Mouse (Mus musculus) heart, embryonic 12.5 days (tissue): ENCODE results near the gene Arl4d. TPM values are rescaled to one million over a fixed set of nuclear protein-coding genes. Genes with fewer than 3 reads are reported as not detected.

Experiments used
- ATAC-seq: fragments of 200-750 bp; cut with Nextera tagmentation; 2 replicates; pipeline ENCODE4 v1.8.0; 2017; ENCODE audit warnings: moderate TSS enrichment, moderate library complexity; ENCODE audit not compliant: insufficient number of reproducible peaks, low FRiP score
- H3K27ac ChIP-seq: fragments of 300-500 bp; sonication (generic); 2 replicates; pipeline ENCODE4 v1.5.1; 2016; ENCODE audit warnings: mild to moderate bottlenecking, moderate library complexity; ENCODE audit not compliant: poor library complexity, severe bottlenecking
- H3K27me3 ChIP-seq: fragments of 300-500 bp; sonication (generic); replicated peaks from 2 replicates; pipeline ENCODE4 v1.6.1; 2016; ENCODE audit warnings: mild to moderate bottlenecking, moderate library complexity
- H3K36me3 ChIP-seq: fragments of 300-500 bp; sonication (generic); 2 replicates; pipeline ENCODE4 v1.6.1; 2016; ENCODE audit warnings: mild to moderate bottlenecking, moderate library complexity
- H3K4me1 ChIP-seq: fragments of 300-500 bp; sonication (generic); replicated peaks from 2 replicates; pipeline ENCODE4 v1.6.1; 2016; ENCODE audit warnings: mild to moderate bottlenecking
- H3K4me2 ChIP-seq: fragments of 300-500 bp; sonication (generic); 2 replicates; pipeline ENCODE4 v1.6.1; 2016; ENCODE audit warnings: mild to moderate bottlenecking, moderate library complexity
- H3K4me3 ChIP-seq: fragments of 300-500 bp; sonication (generic); 2 replicates; pipeline ENCODE4 v1.5.1; 2016; ENCODE audit warnings: mild to moderate bottlenecking
- H3K9ac ChIP-seq: fragments of 300-500 bp; sonication (generic); 2 replicates; pipeline ENCODE4 v1.6.1; 2016; ENCODE audit warnings: mild to moderate bottlenecking, moderate library complexity
- H3K9me3 ChIP-seq: fragments of 300-500 bp; sonication (generic); replicated peaks from 2 replicates; pipeline ENCODE4 v1.6.1; 2016; ENCODE audit warnings: mild to moderate bottlenecking, moderate library complexity
- whole genome bisulfite sequencing: fragments of 180-500 bp; shearing (Covaris S2); methylation state at CpG from one replicate; pipeline ENCODE4 v1.1.7; 2016; 5-methylcytosine and 5-hydroxymethylcytosine counted together
- polyA plus RNA-seq: library from polyadenylated mRNA; unstranded; fragments of >200 nt; fragmentation: Nextera tagmentation; extraction: Ambion mirVana; gene quantifications from 2 replicates; pipeline ENCODE4 v1.2.1, GENCODE M21; 2016

Arl4d gene
- polyA plus RNA-seq, 1 experiment from 2014 or later = 10.3 TPM

DNA sequence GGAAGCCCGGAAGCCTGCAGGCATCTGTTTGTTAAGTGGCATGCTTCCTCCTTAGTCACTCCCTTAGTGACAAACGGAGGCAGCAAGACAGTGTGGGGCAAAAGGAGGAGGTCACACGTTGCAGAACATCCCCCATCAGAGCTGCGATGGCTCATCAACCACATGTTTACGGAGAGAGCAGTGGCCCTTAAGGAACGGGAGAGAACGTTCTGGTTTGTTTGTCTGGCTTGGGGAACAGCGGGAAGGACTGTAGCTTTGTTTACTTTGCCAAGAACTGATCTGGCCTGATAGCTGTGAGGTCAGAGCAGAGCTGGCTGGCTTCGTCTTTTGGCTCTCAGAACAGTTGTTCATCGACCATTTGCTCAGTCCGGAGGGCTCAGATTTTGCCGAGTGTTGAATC is 35.1 kb downstream of the Arl4d start:
- Histone ChIP-seq H3K9me3 (no peaks in the 10 kb centered on the region), H3K4me1 (peaks cover 21% of the 10 kb centered on the region), H3K9ac (no peak overlapping the region), H3K4me2 (no peak overlapping the region), H3K36me3 (no peaks in the 10 kb centered on the region), H3K27me3 (no peaks in the 10 kb centered on the region), H3K27ac (no peak overlapping the region), H3K4me3 (no peak overlapping the region)
- WGBS = 23% methylated on average over 12 of the region's 12 CpGs
- no peak for ATAC-seq

DNA sequence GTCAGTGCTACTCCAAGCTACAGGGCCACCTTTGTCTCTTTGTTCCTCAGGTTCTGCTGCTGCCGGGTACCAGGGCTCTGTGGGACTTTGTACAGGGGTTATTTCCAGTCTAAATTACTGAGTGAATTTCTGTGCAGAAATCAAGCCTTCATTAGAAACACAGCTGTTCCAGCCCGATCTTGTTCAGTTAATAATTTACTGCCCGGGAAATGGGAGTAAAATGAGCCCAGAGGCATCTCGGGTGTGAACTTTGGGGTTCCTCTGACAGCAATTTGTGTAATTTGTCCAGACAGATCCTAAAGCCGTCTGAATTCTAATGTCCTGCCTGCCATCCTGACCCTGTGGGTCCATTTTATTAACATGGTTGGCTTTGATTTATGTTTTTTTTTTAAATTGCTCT is 38.7 kb downstream of the Arl4d start:
- ATAC-seq = no peak
- Histone ChIP-seq H3K9me3 (no peaks in the 10 kb centered on the region), H3K36me3 (no peaks in the 10 kb centered on the region), H3K4me1 (peaks cover 9% of the 10 kb centered on the region), H3K27ac (no peak overlapping the region), H3K27me3 (no peaks in the 10 kb centered on the region), H3K9ac (no peak overlapping the region), H3K4me3 (no peak overlapping the region), H3K4me2 (no peak overlapping the region)
- 65% methylated on average over 5 of the region's 5 CpGs for WGBS

DNA sequence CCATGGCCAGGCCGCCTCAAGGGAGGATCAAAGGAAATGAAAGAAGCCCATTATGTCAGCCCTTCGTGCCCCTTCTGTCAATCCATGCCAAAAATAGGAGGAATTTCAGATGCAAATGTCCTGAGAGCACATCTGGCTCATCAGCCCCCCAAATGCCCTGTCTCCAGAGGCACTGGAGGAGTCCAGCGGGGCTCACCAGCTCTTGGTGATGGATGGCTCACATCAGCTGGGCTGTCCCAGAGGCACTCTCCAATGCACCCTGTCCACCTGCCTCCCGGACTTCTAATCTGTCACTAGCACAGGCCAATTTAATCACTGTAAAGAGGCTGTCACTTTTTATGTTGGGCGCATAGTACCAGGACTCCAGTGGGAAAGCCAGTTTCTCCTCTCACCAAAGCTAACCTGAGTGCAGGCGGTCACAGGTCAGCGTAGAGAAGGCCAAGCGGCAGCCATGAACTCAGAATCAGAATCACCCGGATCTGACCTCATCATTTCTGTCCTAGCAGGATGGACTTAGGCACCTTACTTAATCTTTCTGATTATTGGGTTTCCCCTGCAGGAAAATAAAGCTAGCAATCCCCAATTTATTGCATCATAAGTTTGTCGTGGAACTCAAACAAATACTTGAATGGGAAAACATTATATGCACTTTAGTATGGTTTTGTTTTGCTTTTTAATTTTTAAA is 41.6 kb downstream of the Arl4d start:
- 78% methylated on average over 10 of the region's 10 CpGs for WGBS
- H3K4me1 ChIP-seq = no peaks in the 10 kb centered on the region

GRCm38 (mm10) chr11:101708482-101708881 is 43.1 kb downstream of the Arl4d start:
- 34% methylated on average over 5 of the region's 5 CpGs for WGBS

More for the DNA sequence above, 41.6 kb downstream of the Arl4d start:
- no peak overlapping the region for H3K4me2 ChIP-seq
- no peak for ATAC-seq
- H3K27ac ChIP-seq = no peak overlapping the region
- H3K9ac ChIP-seq = no peak overlapping the region
- no peak overlapping the region for H3K4me3 ChIP-seq
- H3K36me3 ChIP-seq = no peaks in the 10 kb centered on the region
- H3K27me3 ChIP-seq = no peaks in the 10 kb centered on the region
- H3K9me3 ChIP-seq = no peaks in the 10 kb centered on the region

GRCm38 (mm10) chr11:101712811-101713210 is 47.5 kb downstream of the Arl4d start:
- no peak overlapping the region for H3K9ac ChIP-seq
- WGBS = 75% methylated on average over 9 of the region's 9 CpGs
- no peak overlapping the region for H3K27ac ChIP-seq
- H3K36me3 ChIP-seq = no peaks in the 10 kb centered on the region
- no peaks in the 10 kb centered on the region for H3K9me3 ChIP-seq
- H3K4me1 ChIP-seq = peaks cover under 1% of the 10 kb centered on the region; the same call in 1 of the 2 replicates
- no peak overlapping the region for H3K4me2 ChIP-seq
- H3K27me3 ChIP-seq = no peaks in the 10 kb centered on the region
- H3K4me3 ChIP-seq = no peak overlapping the region
- no peak for ATAC-seq

More at GRCm38 (mm10) chr11:101708482-101708881, 43.1 kb downstream of the Arl4d start:
- Histone ChIP-seq H3K4me3 (no peak overlapping the region), H3K27ac (no peak overlapping the region), H3K36me3 (no peaks in the 10 kb centered on the region), H3K4me2 (no peak overlapping the region), H3K27me3 (no peaks in the 10 kb centered on the region), H3K9me3 (no peaks in the 10 kb centered on the region), H3K4me1 (no peaks in the 10 kb centered on the region), H3K9ac (no peak overlapping the region)
- ATAC-seq = no peak

DNA sequence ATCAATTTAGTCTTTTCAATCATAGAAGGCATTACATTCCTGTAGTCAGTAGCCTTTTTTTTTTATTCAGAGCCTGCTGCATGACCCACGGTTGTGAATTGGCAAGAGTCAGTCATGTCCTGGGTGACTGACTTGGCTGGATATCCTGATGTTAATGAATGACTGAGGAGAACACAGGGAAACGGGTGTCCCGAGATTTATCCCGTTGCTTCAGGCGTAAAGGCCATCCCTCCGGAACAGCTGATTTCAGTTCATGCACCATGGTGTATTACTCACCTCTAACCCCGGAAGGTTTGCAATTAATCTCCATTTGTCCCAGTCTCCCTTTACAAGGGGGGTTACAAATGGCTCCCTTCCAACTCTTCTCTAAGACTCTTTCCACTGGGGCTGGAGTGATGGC is 48.7 kb downstream of the Arl4d start:
- Histone ChIP-seq H3K27ac (no peak overlapping the region), H3K27me3 (no peaks in the 10 kb centered on the region), H3K9ac (no peak overlapping the region), H3K4me2 (no peak overlapping the region), H3K9me3 (no peaks in the 10 kb centered on the region), H3K4me1 (peaks cover 9% of the 10 kb centered on the region; the same call in 1 of the 2 replicates), H3K4me3 (no peak overlapping the region), H3K36me3 (no peaks in the 10 kb centered on the region)
- ATAC-seq = no peak
- 70% methylated on average over 7 of the region's 7 CpGs for WGBS

Other genes starting within 250 kb of the Arl4d start
- 42.9 and 55.5 TPM in 2 replicates for gene Aarsd1, start 247.9 kb upstream of the Arl4d start, polyA plus RNA-seq
- 6.7 and 14.0 TPM in 2 replicates for gene Gm27029, start 240.7 kb upstream of the Arl4d start, polyA plus RNA-seq
- gene Rundc1, start 240.5 kb upstream of the Arl4d start, polyA plus RNA-seq = 17.3 and 17.4 TPM in 2 replicates
- 80.3 and 80.5 TPM in 2 replicates for gene Ptges3l, start 240.2 kb upstream of the Arl4d start, polyA plus RNA-seq
- 247 and 258 TPM in 2 replicates for gene Rpl27, start 223.2 kb upstream of the Arl4d start, polyA plus RNA-seq
- gene Ifi35, start 217.1 kb upstream of the Arl4d start, polyA plus RNA-seq = 11.5 and 12.3 TPM in 2 replicates
- 30.5 and 31.9 TPM in 2 replicates for gene Rnd2, start 200.5 kb upstream of the Arl4d start, polyA plus RNA-seq
- gene Vat1, start 199.3 kb upstream of the Arl4d start, polyA plus RNA-seq = 39.3 and 40.4 TPM in 2 replicates
- 10.4 and 13.3 TPM in 2 replicates for gene Brca1, start 113.6 kb upstream of the Arl4d start, polyA plus RNA-seq
- gene Nbr1, start 113.4 kb upstream of the Arl4d start, polyA plus RNA-seq = 77.7 and 78.7 TPM in 2 replicates
- 4.0 and 4.5 TPM in 2 replicates for gene Tmem106a, start 83.3 kb upstream of the Arl4d start, polyA plus RNA-seq
- gene Gm11634, start 66.3 kb upstream of the Arl4d start, polyA plus RNA-seq = not detected in 2 replicates
- gene Rdm1, start 38.3 kb upstream of the Arl4d start, polyA plus RNA-seq = 28.3 and 36.2 TPM in 2 replicates
- gene Dhx8, start 67.4 kb downstream of the Arl4d start, polyA plus RNA-seq = 25.8 and 26.5 TPM in 2 replicates
- gene Etv4, start 119.8 kb downstream of the Arl4d start, polyA plus RNA-seq = 10.0 and 10.3 TPM in 2 replicates
- 22.7 and 24.1 TPM in 2 replicates for gene Meox1, start 228.8 kb downstream of the Arl4d start, polyA plus RNA-seq